Mouse (Mus musculus) heart, embryonic 11.5 days (tissue): Measurements from ENCODE around the gene Slc4a10. TPM values are rescaled to one million over a fixed set of nuclear protein-coding genes. Genes with fewer than 3 reads are reported as not detected.

Source experiments
- ATAC-seq: fragments of 200-750 bp; cut with Nextera tagmentation; replicated peaks from 2 replicates; pipeline ENCODE4 v1.8.0; 2017; ENCODE audit warnings: moderate library complexity; ENCODE audit not compliant: insufficient number of reproducible peaks, low FRiP score, low TSS enrichment
- H3K27ac ChIP-seq: fragments of 300-500 bp; sonication (generic); 2 replicates; pipeline ENCODE4 v1.5.1; 2014; ENCODE audit warnings: mild to moderate bottlenecking, low read depth, low read length
- H3K27me3 ChIP-seq: fragments of 300-500 bp; sonication (generic); 2 replicates; pipeline ENCODE4 v1.6.1; 2014; ENCODE audit warnings: mild to moderate bottlenecking, low read length, mixed read lengths; ENCODE audit not compliant: control insufficient read depth, insufficient read depth
- H3K36me3 ChIP-seq: fragments of 300-500 bp; sonication (generic); 2 replicates; pipeline ENCODE4 v1.6.1; 2014; ENCODE audit warnings: mild to moderate bottlenecking, low read length, moderate library complexity, mixed read lengths; ENCODE audit not compliant: control insufficient read depth, insufficient read depth
- H3K4me1 ChIP-seq: fragments of 300-500 bp; sonication (generic); 2 replicates; pipeline ENCODE4 v1.6.1; 2014; ENCODE audit warnings: low read length; ENCODE audit not compliant: control insufficient read depth, insufficient read depth
- H3K4me2 ChIP-seq: fragments of 300-500 bp; sonication (generic); 2 replicates; pipeline ENCODE4 v1.6.1; 2014; ENCODE audit warnings: mild to moderate bottlenecking, moderate library complexity
- H3K4me3 ChIP-seq: fragments of 300-500 bp; sonication (generic); 2 replicates; pipeline ENCODE4 v1.5.1; 2014; ENCODE audit warnings: low read depth, low read length
- H3K9ac ChIP-seq: fragments of 300-500 bp; sonication (generic); 2 replicates; pipeline ENCODE4 v1.6.1; 2014; ENCODE audit warnings: mild to moderate bottlenecking, low read depth, low read length, moderate library complexity
- H3K9me3 ChIP-seq: fragments of 300-500 bp; sonication (generic); replicated peaks from 2 replicates; pipeline ENCODE4 v1.6.1; 2016; ENCODE audit warnings: low read length; ENCODE audit not compliant: control insufficient read depth
- WGBS: fragments of 180-500 bp; shearing (Covaris S2); extraction: QIAGEN DNeasy Blood & Tissue Kit; methylation state at CpG from one replicate; pipeline ENCODE4 v1.1.7; 2014; ENCODE audit not compliant: insufficient replicate concordance; 5-methylcytosine and 5-hydroxymethylcytosine counted together
- polyA plus RNA-seq: library from polyadenylated mRNA; unstranded; fragments of >200 nt; fragmentation: Nextera tagmentation; extraction: Ambion mirVana; gene quantifications from 2 replicates; pipeline ENCODE4 v1.2.1, GENCODE M21; 2014

Gene Slc4a10
- polyA plus RNA-seq, 1 experiment from 2014 or later = 0.72 TPM

DNA sequence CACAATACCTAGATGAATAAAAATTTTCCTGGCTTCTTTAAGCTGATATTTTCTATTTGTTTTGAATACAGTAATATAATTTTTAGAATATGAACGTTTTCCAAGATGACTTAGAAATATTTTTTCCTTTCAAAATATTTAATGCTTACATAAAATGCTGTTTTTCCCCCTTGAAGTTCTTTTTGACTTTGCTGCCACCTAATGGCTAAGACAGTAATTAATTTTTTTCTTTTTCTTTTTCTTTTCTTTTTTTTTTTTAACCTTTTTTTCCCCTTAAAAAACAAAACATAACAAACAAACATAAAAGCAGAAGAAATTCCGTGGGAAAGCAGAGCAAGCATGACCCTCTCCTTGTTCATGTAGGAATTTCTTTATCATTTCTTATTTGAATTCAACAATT, 239.6 kb downstream of the Slc4a10 start:
- H3K4me2 ChIP-seq = no peak overlapping the region
- no peak overlapping the region for H3K4me3 ChIP-seq
- WGBS = 2% methylated on average over 2 of the region's 2 CpGs
- ATAC-seq = no peak
- H3K9me3 ChIP-seq = no peaks in the 10 kb centered on the region
- H3K9ac ChIP-seq = no peak overlapping the region
- no peaks in the 10 kb centered on the region for H3K36me3 ChIP-seq
- no peaks in the 10 kb centered on the region for H3K4me1 ChIP-seq
- no peaks in the 10 kb centered on the region for H3K27me3 ChIP-seq
- H3K27ac ChIP-seq = no peak overlapping the region

DNA sequence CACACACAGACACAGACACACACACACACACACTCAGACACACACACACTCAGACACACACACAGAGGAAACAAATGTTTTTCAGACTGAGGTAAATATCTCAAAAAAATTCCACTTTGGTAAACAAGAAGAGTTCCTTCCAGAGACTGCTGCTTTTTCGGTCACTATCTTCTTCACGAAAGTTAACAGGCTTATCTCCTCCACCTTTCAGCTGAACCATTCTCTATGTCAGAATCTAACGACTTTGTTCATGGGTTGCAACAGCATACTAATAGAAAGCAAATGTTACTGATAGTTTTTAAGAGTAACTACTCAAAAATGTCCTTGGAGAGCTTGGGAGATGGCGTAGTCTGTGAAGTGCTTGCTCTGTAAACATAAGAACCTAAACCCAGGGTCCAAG, 241.3 kb downstream of the Slc4a10 start:
- H3K36me3 ChIP-seq = no peaks in the 10 kb centered on the region
- H3K27ac ChIP-seq = no peak overlapping the region
- H3K9ac ChIP-seq = no peak overlapping the region
- H3K9me3 ChIP-seq = no peaks in the 10 kb centered on the region
- no peaks in the 10 kb centered on the region for H3K27me3 ChIP-seq
- no peak overlapping the region for H3K4me3 ChIP-seq
- no peak for ATAC-seq
- no peak overlapping the region for H3K4me2 ChIP-seq
- H3K4me1 ChIP-seq = no peaks in the 10 kb centered on the region
- WGBS = 41% methylated on average over 4 of the region's 4 CpGs

DNA sequence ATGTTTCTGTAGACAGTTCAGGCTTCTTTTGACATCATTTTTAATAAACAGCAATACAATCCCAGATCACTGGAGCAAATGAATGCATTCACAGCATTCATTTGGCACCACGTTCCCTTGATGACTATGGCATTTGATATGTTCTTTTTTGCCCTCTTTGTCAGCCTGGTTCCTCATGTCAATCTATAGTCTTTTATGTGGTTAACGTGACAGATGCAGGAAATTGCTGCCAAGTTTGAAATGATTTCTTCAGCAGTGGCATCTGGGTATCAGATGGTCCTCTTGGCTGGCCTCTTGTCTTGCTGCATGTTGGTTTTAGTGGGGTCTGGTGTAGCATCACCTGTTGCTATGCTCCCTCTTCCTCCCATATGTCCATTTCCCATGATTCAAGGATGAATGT, 247.6 kb downstream of the Slc4a10 start:
- Histone ChIP-seq H3K4me3 (no peak overlapping the region), H3K9me3 (no peaks in the 10 kb centered on the region), H3K27me3 (no peaks in the 10 kb centered on the region), H3K36me3 (no peaks in the 10 kb centered on the region), H3K4me1 (no peaks in the 10 kb centered on the region), H3K4me2 (no peak overlapping the region), H3K27ac (no peak overlapping the region), H3K9ac (no peak overlapping the region)
- 75% methylated on average over 2 of the region's 2 CpGs for WGBS
- no peak for ATAC-seq

DNA sequence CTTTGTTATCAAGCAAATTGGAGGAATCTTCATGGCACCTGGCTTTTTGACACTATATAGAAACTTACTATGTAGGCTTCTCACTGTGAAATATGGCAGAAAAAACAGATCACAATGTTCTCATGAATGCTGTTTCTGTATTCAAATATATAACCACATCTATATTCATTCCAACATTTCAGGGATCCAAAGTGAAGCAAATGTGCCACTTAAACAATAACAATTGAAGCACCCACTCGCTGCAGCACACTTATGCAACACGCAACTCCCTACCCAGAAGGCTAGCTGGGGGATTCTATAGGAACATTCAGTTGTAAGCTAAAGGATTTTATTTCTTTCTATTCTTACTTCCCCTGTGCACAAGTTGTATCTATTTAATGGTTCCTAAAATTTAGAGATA, 255.5 kb downstream of the Slc4a10 start:
- ATAC-seq = no peak
- H3K27ac ChIP-seq = no peak overlapping the region
- H3K27me3 ChIP-seq = no peaks in the 10 kb centered on the region
- no peak overlapping the region for H3K9ac ChIP-seq
- H3K4me2 ChIP-seq = no peak overlapping the region
- 85% methylated on average over 2 of the region's 2 CpGs for WGBS
- H3K4me3 ChIP-seq = no peak overlapping the region
- no peaks in the 10 kb centered on the region for H3K4me1 ChIP-seq
- H3K36me3 ChIP-seq = no peaks in the 10 kb centered on the region
- H3K9me3 ChIP-seq = no peaks in the 10 kb centered on the region

DNA sequence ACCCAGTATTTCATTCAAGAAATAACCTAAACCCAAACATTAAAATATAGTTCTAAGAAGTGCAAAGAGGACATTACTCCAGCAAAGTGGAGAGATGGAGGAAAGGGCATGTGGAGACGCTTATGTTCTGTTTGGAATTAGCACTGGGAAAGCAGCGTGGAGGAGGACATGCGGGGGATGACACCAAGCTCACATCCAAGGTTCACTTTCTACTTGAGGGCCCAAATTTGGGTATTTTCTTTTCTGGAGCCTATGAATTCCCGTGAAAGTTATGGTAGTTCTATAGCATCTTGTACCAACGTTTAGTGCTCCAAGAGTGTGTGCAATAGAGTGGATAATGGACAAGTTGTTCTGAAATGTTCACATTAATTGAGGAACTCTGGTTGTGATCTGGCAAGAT, 260.7 kb downstream of the Slc4a10 start:
- no peaks in the 10 kb centered on the region for H3K9me3 ChIP-seq
- H3K27me3 ChIP-seq = no peaks in the 10 kb centered on the region
- H3K36me3 ChIP-seq = no peaks in the 10 kb centered on the region
- no peak overlapping the region for H3K27ac ChIP-seq
- H3K4me3 ChIP-seq = no peak overlapping the region
- no peak overlapping the region for H3K4me2 ChIP-seq
- no peak overlapping the region for H3K9ac ChIP-seq
- H3K4me1 ChIP-seq = no peaks in the 10 kb centered on the region
- ATAC-seq = no peak
- 79% methylated on average over 5 of the region's 5 CpGs for WGBS

DNA sequence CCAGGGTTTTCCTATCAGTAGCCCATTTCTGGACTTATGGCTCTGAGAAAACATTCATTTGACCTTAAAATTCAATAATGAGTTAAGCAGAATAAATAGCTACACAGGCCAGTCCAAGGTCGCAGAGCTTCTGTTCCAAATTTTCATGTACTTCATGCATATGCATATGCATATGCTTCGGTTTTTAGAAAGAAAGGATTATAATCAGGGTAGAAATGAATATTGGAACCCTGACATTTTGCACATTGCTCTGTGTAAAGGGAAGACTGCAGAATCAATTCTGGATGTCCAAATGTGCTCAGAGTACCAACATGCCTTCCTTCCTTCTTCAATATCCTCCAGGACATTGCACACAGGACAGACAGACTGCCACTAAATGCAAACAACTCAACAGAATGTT, 261.2 kb downstream of the Slc4a10 start:
- Histone ChIP-seq H3K27ac (no peak overlapping the region), H3K4me2 (no peak overlapping the region), H3K9ac (no peak overlapping the region), H3K4me3 (no peak overlapping the region), H3K27me3 (no peaks in the 10 kb centered on the region), H3K9me3 (no peaks in the 10 kb centered on the region), H3K36me3 (no peaks in the 10 kb centered on the region), H3K4me1 (no peaks in the 10 kb centered on the region)
- 83% methylated on average over 2 of the region's 2 CpGs for WGBS
- no peak for ATAC-seq

DNA sequence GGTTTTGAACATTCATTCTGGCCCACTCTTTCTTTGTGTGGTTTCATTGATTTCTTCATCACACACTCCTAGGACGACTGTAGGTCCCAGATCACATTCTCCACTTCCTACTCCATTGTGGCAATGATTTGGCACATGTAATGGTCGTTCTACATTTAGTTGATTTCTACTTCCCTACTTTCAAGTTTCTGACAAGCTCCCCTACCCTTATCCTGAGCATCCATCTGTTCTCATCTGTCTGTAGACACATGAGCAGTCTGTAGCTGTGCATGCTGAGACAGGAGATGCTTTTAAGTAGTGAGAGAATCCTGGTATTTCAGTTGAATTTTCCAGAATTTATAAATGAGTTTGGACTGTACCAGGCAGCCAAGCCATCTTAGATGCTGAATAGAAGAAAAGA, 270.7 kb downstream of the Slc4a10 start:
- H3K9me3 ChIP-seq = no peaks in the 10 kb centered on the region
- no peaks in the 10 kb centered on the region for H3K4me1 ChIP-seq
- no peak overlapping the region for H3K27ac ChIP-seq
- H3K9ac ChIP-seq = no peak overlapping the region
- no peak overlapping the region for H3K4me3 ChIP-seq
- H3K36me3 ChIP-seq = no peaks in the 10 kb centered on the region
- no peak overlapping the region for H3K4me2 ChIP-seq
- H3K27me3 ChIP-seq = no peaks in the 10 kb centered on the region
- ATAC-seq = no peak
- WGBS = 52% methylated on average over 2 of the region's 2 CpGs

DNA sequence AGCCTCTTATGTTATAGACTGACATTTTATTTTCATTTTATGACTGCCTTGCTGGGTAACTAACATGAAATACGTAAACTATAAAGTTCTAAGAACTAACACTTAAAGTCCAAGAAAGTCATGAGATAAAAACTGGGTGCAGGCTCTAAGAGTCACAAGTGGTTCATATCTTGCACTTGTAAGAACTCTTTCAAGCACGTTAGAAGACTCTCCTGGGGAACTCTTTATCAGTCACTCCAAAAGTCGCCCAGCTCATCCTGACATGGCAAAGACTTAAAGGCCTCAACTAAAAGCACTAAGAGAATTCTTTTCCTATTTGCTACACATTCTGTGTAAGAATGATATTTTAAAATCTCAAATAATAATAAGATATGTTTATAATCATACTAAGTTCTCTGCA, 273.2 kb downstream of the Slc4a10 start:
- Histone ChIP-seq H3K36me3 (no peaks in the 10 kb centered on the region), H3K9me3 (no peaks in the 10 kb centered on the region), H3K4me1 (no peaks in the 10 kb centered on the region), H3K9ac (no peak overlapping the region), H3K27me3 (no peaks in the 10 kb centered on the region), H3K4me2 (no peak overlapping the region), H3K27ac (no peak overlapping the region), H3K4me3 (no peak overlapping the region)
- ATAC-seq = no peak
- 42% methylated on average over 3 of the region's 3 CpGs for WGBS

DNA sequence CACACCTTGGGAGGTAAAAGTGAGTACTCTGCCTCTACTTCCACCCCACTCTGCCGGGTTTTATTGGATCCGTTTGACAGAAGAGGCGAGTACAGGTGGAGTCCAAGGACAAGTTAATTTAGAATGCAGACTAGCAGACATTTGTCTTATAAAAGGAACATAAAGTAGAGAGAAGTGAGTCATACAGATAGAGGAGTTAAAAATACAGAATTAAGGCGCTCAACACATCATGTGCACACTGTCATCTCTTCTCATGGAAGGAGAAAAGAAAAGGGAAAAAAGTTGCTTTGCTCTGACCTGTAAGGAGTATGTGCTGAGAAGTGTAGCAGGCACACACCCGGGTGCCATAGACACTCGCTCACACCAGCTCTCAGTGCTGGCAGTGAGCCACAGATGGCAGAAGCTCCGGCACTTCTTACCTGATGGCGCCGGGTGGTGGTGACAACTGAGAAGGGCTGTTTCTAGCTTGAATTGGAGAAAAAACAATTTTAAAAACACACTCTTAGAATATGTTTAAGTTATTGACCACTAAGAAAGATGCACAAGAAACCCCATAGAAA, 276.9 kb downstream of the Slc4a10 start:
- Histone ChIP-seq H3K4me2 (no peak overlapping the region), H3K9ac (no peak overlapping the region), H3K27me3 (no peaks in the 10 kb centered on the region), H3K4me3 (no peak overlapping the region), H3K36me3 (no peaks in the 10 kb centered on the region), H3K4me1 (no peaks in the 10 kb centered on the region), H3K27ac (no peak overlapping the region), H3K9me3 (no peaks in the 10 kb centered on the region)
- no peak for ATAC-seq
- 77% methylated on average over 9 of the region's 9 CpGs for WGBS
